Mouse (Mus musculus) intestine, embryonic 16.5 days (tissue): Measurements from ENCODE around the gene Lyzl4. TPM values are rescaled to one million over a fixed set of nuclear protein-coding genes. Genes with fewer than 3 reads are reported as not detected.
A peak's percentile ranks its signal among the peaks of the same experiment; 100 is the strongest.

Source experiments
- ATAC-seq: fragments of 200-750 bp; cut with Nextera tagmentation; 2 replicates; pipeline ENCODE4 v1.8.0; 2017; ENCODE audit warnings: moderate TSS enrichment, moderate library complexity
- H3K27ac ChIP-seq: fragments of 300-500 bp; sonication (generic); 2 replicates; pipeline ENCODE4 v1.5.1; 2014; ENCODE audit warnings: mild to moderate bottlenecking, low read length
- H3K27me3 ChIP-seq: fragments of 300-500 bp; sonication (generic); replicated peaks from 2 replicates; pipeline ENCODE4 v1.6.1; 2014; ENCODE audit warnings: low read length, control low read depth, mixed read lengths; ENCODE audit not compliant: control insufficient read depth, insufficient read depth
- H3K36me3 ChIP-seq: fragments of 300-500 bp; sonication (generic); 2 replicates; pipeline ENCODE4 v1.6.1; 2014; ENCODE audit warnings: low read length, control low read depth; ENCODE audit not compliant: control insufficient read depth, insufficient read depth
- H3K4me1 ChIP-seq: fragments of 300-500 bp; sonication (generic); 2 replicates; pipeline ENCODE4 v1.6.1; 2014; ENCODE audit warnings: low read length, control low read depth, mixed read lengths; ENCODE audit not compliant: control insufficient read depth, insufficient read depth
- H3K4me2 ChIP-seq: fragments of 300-500 bp; sonication (generic); 2 replicates; pipeline ENCODE4 v1.6.1; 2014; ENCODE audit warnings: low read depth, low read length, control low read depth
- H3K4me3 ChIP-seq: fragments of 300-500 bp; sonication (generic); 2 replicates; pipeline ENCODE4 v1.5.1; 2014; ENCODE audit warnings: mild to moderate bottlenecking, low read length
- H3K9ac ChIP-seq: fragments of 300-500 bp; sonication (generic); 2 replicates; pipeline ENCODE4 v1.6.1; 2014; ENCODE audit warnings: low read depth, low read length
- H3K9me3 ChIP-seq: fragments of 300-500 bp; sonication (generic); 2 replicates; pipeline ENCODE4 v1.6.1; 2016; ENCODE audit warnings: low read length, control low read depth; ENCODE audit not compliant: control insufficient read depth
- WGBS: fragments of 180-500 bp; shearing (Covaris S2); extraction: QIAGEN DNeasy Blood & Tissue Kit; methylation state at CpG from one replicate; pipeline ENCODE4 v1.1.7; 2014; 5-methylcytosine and 5-hydroxymethylcytosine counted together
- polyA plus RNA-seq: library from polyadenylated mRNA; unstranded; fragments of >200 nt; fragmentation: Nextera tagmentation; extraction: Ambion mirVana; gene quantifications from 2 replicates; pipeline ENCODE4 v1.2.1, GENCODE M21; 2015

The Lyzl4 gene
- polyA plus RNA-seq, 1 experiment from 2014 or later = not detected

DNA sequence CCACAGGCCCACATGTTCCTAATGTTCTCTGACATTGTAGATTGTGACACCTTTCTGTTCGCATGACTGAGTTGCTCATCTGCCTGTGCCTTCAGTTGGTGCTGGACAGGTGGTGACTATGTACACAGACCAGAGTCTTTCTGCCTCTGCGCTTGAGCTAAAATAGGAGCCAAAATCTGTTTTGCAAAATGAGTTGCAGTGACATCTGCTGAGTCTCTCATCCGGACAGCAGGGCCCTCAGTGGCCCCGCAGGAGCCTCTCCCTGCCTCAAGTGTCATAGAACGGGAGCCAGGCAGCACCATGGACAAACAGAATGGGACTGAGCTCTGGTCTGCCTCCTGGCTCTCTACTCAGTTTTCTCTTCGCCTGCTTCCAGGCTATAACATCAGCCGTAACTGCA, 17.9 kb upstream of the Lyzl4 start:
- Histone ChIP-seq H3K27me3 (no peaks in the 10 kb centered on the region), H3K27ac (no peak overlapping the region), H3K9ac (no peak overlapping the region), H3K9me3 (no peaks in the 10 kb centered on the region), H3K36me3 (no peaks in the 10 kb centered on the region), H3K4me2 (no peak overlapping the region), H3K4me3 (no peak overlapping the region), H3K4me1 (peaks cover 14% of the 10 kb centered on the region)
- no peak for ATAC-seq
- WGBS = 79% methylated on average over 7 of the region's 7 CpGs

- peak; percentile 61 for ATAC-seq
- H3K27ac ChIP-seq = peak overlapping the region; percentile 55; the same call in 1 of the 2 replicates
- no peaks in the 10 kb centered on the region for H3K36me3 ChIP-seq
These were observed 16.4 kb upstream of the Lyzl4 start for GRCm38 (mm10) chr9:121658248-121658647.

DNA sequence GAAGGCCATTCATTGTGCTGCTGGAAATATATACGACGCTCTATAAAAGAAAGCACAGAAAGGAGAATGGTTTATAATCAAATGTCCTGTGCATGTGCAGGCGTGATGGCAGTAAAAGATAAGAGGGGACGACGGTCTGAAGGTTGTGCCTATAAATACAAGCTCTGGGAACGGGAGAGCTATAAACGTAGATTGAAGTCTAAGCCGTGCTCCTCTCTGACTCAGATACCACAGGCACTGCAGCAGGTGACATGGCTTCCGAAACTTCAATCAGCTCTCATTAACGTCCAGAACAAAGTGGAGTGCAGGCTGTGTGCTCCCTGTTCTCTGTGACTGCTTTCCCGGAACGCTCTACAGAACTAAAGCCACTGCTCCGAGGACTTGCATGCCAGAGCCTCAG, 15.2 kb upstream of the Lyzl4 start:
- peak; percentile 64 for ATAC-seq
- Histone ChIP-seq H3K9me3 (no peaks in the 10 kb centered on the region), H3K27ac (peak overlapping the region; percentile 83), H3K4me1 (peaks cover 14% of the 10 kb centered on the region), H3K4me2 (no peak overlapping the region), H3K4me3 (no peak overlapping the region), H3K9ac (no peak overlapping the region), H3K27me3 (no peaks in the 10 kb centered on the region), H3K36me3 (no peaks in the 10 kb centered on the region)
- 34% methylated on average over 13 of the region's 13 CpGs for whole genome bisulfite sequencing

More at GRCm38 (mm10) chr9:121658248-121658647, 16.4 kb upstream of the Lyzl4 start:
- no peak overlapping the region for H3K9ac ChIP-seq
- no peaks in the 10 kb centered on the region for H3K27me3 ChIP-seq
- H3K9me3 ChIP-seq = no peaks in the 10 kb centered on the region
- WGBS = 59% methylated on average over 7 of the region's 7 CpGs
- peaks cover 14% of the 10 kb centered on the region for H3K4me1 ChIP-seq
- H3K4me3 ChIP-seq = no peak overlapping the region
- no peak overlapping the region for H3K4me2 ChIP-seq

- peak; percentile 61 for ATAC-seq
- H3K27ac ChIP-seq = peak overlapping the region; percentile 69
- H3K36me3 ChIP-seq = no peaks in the 10 kb centered on the region
- WGBS = 66% methylated on average over 5 of the region's 5 CpGs
- no peak overlapping the region for H3K9ac ChIP-seq
- H3K4me3 ChIP-seq = no peak overlapping the region
- H3K4me2 ChIP-seq = no peak overlapping the region
- no peaks in the 10 kb centered on the region for H3K27me3 ChIP-seq
- H3K9me3 ChIP-seq = no peaks in the 10 kb centered on the region
- peaks cover 15% of the 10 kb centered on the region for H3K4me1 ChIP-seq
These were observed 14.4 kb upstream of the Lyzl4 start for GRCm38 (mm10) chr9:121656322-121656721.

DNA sequence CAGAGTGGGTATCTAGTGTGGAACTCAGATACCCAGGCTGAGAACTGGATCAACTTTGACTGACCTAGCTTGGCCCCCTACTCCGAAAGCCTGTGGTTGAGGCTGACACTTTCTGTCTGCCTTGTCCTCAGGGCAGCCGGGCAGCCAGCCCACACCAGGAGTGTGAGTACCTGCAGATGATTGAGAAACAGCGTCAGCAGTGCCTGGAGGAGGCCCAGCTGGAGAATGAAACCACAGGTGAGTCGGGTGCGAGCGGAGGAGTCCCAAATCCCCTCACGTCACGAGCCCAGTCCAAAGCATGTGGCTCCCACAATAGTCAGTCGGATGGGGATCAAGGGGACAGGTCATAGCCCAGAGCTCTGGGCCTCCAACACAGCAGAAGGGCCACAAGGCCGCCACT, 11.8 kb upstream of the Lyzl4 start:
- Histone ChIP-seq H3K9ac (no peak overlapping the region), H3K27me3 (no peaks in the 10 kb centered on the region), H3K36me3 (no peaks in the 10 kb centered on the region), H3K4me1 (peaks cover 17% of the 10 kb centered on the region), H3K9me3 (no peaks in the 10 kb centered on the region), H3K27ac (no peak overlapping the region), H3K4me2 (no peak overlapping the region), H3K4me3 (no peak overlapping the region)
- no peak for ATAC-seq
- 88% methylated on average over 10 of the region's 10 CpGs for WGBS

DNA sequence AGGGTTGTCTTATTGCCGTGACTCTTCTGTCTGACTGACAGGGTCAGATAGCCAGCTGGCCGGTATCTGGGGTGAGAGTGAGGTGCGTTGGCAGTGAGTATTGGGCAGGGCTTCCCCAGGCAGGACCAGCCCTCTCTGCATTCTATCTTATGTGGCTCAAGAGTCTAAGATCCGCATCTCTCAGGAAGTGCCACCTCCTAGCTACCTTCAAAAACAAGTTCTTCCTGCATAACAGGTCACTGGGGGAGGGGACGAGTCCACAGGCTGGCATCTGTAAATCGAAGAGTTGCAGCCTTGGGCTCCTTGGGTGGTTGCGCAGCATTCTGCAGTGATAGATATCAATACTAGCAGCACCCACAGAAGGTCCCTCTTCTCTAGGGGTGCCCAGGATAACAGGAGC, 5.1 kb upstream of the Lyzl4 start:
- no peak overlapping the region for H3K4me2 ChIP-seq
- ATAC-seq = no peak
- no peak overlapping the region for H3K4me3 ChIP-seq
- WGBS = 57% methylated on average over 7 of the region's 7 CpGs
- H3K27me3 ChIP-seq = peaks cover 15% of the 10 kb centered on the region
- no peak overlapping the region for H3K9ac ChIP-seq
- no peak overlapping the region for H3K27ac ChIP-seq
- H3K4me1 ChIP-seq = peaks cover 23% of the 10 kb centered on the region
- H3K36me3 ChIP-seq = no peaks in the 10 kb centered on the region
- H3K9me3 ChIP-seq = no peaks in the 10 kb centered on the region

DNA sequence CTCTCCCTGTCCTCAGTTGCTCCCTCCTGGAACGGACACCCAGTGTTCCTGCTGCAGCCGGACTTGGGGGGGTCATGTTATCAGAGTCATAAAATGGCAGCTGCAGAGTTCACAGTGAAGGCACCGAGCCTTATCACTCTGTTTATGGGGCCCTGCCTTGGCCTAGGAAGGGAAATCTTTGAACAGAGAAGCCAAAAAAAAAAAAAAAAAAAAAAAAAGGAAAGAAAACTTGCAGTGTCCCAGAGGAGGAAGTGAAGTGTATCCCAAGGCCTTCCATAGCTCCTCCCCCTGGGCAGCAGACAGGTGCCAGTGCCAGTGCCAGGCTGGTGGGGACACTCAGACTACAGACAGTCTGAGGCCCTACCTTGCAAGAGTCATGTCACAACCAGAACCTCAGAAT, 3.0 kb upstream of the Lyzl4 start:
- peak; percentile 54 for ATAC-seq
- Histone ChIP-seq H3K27me3 (peaks cover 31% of the 10 kb centered on the region), H3K36me3 (no peaks in the 10 kb centered on the region), H3K4me1 (peaks cover 24% of the 10 kb centered on the region), H3K4me2 (peak overlapping the region; percentile 29; the same call in 1 of the 2 replicates), H3K9me3 (no peaks in the 10 kb centered on the region), H3K4me3 (no peak overlapping the region), H3K9ac (0 out of 2 replicates have a peak overlapping the region, but pooled peaks have one; percentile 16), H3K27ac (peak overlapping the region; percentile 81)
- WGBS = 41% methylated on average over 3 of the region's 3 CpGs

- Histone ChIP-seq H3K4me1 (peaks cover 24% of the 10 kb centered on the region), H3K9ac (peak within 1 kb of the TSS; percentile 69), H3K27me3 (peaks cover 31% of the 10 kb centered on the region), H3K4me3 (peak within 1 kb of the TSS; percentile 55), H3K36me3 (no peaks in the 10 kb centered on the region), H3K4me2 (peak within 1 kb of the TSS; percentile 75), H3K9me3 (no peaks in the 10 kb centered on the region), H3K27ac (no peak within 1 kb of the TSS)
- peak; percentile 91 for ATAC-seq
- WGBS = under 1% methylated on average over 79 of the region's 79 CpGs
These were observed 695 bp upstream of the Lyzl4 start, which contains the start of gene Vipr1 for GRCm38 (mm10) chr9:121642401-121643181. TSS of gene Vipr1 (plus strand) at chr9:121642716.

DNA sequence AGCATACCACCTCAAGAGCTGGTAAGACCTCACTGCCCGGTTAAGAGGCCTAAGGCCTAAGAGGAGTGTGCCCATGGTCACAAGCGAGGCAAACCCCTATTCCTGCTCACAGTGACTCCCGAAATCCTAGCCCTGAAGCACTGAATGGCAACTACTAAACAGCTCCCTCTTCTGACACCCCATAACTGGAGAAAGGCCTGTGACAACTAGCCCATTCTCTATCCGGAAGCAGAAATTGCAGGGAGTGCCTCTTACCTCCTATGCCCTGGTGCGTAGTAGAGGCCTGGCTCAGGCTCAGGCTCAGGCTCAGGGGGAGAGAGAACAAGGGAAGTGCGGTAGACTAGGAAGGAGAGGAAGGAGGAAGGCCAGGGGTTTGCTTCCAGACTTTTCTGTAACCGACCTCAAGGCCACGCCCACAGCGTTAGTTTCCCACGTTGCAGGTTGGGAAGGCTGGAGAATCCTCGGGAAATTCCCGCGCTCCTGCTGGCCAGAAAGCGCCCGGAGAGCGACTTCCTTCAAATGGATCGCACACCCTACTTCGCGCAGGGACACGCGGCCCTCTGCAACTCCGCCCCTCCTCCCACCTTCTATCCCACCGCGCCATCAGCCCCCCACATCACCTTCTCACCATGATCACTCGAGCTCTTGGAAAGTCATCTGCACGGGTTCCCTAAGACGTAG, 521 bp downstream of the Lyzl4 start:
- H3K27me3 ChIP-seq = peaks cover 31% of the 10 kb centered on the region

More for the DNA sequence above, 521 bp downstream of the Lyzl4 start:
- WGBS = 15% methylated on average over 27 of the region's 27 CpGs
- Histone ChIP-seq H3K9me3 (no peaks in the 10 kb centered on the region), H3K4me1 (peaks cover 22% of the 10 kb centered on the region), H3K4me2 (peak overlapping the region; percentile 75), H3K36me3 (no peaks in the 10 kb centered on the region), H3K4me3 (peak overlapping the region; percentile 55), H3K27ac (no peak overlapping the region), H3K9ac (peak overlapping the region; percentile 69)
- ATAC-seq = 0 out of 2 replicates have a peak, but pooled peaks have one; percentile 0
